Mouse (Mus musculus): ENCODE results near the gene Zfp518b. TPM values are rescaled to one million over a fixed set of nuclear protein-coding genes. Genes with fewer than 3 reads are reported as not detected.

Zfp518b gene
- polyA plus RNA-seq, 1 experiment from 2014 or later, result 18.1 TPM

DNA sequence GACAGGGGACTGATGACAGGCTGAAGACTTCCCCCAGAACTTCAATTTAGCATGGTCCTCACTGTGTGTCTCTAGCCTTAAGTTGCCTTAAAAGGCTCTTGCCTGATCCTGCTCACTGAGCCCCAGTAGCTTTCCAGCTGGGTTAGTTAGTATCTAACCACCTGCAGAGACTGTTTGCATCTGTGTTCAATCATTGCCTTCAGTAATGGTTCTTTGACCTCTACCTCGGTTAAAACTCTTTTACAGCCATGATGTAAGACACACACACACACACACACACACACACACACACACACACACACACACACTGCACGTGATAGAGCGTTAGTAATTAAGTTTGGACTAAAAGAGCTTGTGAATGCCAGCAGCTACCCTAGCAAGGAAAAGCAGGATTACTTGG lies 57.7 kb downstream of the Zfp518b start:
- Histone ChIP-seq H3K4me2 (no peak overlapping the region), H3K36me3 (no peaks in the 10 kb centered on the region), H3K27ac (no peak overlapping the region), H3K9ac (no peak overlapping the region), H3K4me3 (no peak overlapping the region), H3K27me3 (no peaks in the 10 kb centered on the region), H3K9me3 (no peaks in the 10 kb centered on the region), H3K4me1 (no peaks in the 10 kb centered on the region; the same call in 1 of the 2 replicates)
- 71% methylated on average over 3 of the region's 3 CpGs for WGBS
- ATAC-seq (ENCODE audit: borderline replicate concordance, extremely low read depth, low FRiP score, low TSS enrichment), result no peak

DNA sequence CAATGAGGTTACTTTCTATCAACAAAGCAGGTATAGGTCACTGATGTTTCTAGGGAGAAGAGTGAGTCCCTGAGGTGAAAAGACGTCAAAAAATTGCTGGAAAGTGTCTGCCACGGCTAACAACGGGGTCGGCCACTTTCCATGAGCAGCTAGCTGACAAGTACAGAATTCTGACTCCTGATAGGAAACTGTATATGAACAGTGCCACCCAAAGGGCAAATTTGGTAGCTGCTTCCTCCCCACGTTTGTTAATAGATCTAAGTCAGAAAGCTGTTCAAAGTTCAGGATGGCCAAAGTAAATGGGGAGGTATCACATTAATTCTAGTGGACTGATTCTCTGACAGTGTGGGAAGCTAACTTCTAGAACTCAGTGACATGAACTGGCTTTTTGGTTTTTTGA lies 63.8 kb downstream of the Zfp518b start:
- ATAC-seq (ENCODE audit: borderline replicate concordance, extremely low read depth, low FRiP score, low TSS enrichment), result no peak
- 18% methylated on average over 5 of the region's 5 CpGs for WGBS
- no peaks in the 10 kb centered on the region for H3K27me3 ChIP-seq
- H3K9ac ChIP-seq, result no peak overlapping the region
- H3K27ac ChIP-seq, result no peak overlapping the region
- H3K36me3 ChIP-seq, result no peaks in the 10 kb centered on the region
- no peak overlapping the region for H3K4me3 ChIP-seq
- no peak overlapping the region for H3K4me2 ChIP-seq
- no peaks in the 10 kb centered on the region for H3K9me3 ChIP-seq
- H3K4me1 ChIP-seq, result no peaks in the 10 kb centered on the region

DNA sequence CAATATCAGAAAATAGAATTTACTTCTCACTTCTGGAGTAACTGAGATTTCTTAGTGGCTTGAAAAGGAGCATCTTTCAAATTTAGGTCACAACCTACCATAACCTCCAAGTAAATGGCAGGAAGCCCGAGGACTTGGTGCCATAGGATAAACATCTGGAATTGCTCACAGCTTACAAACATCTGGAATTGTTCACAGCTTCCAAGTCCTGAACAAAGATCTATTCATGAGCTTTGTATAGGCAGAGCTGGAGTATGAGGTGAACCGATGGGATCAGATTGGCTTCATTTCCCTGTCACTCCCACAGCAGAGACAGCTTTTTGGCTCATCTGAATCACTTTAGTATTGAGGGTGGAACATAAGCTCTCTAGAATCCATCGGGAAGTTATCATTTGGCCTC lies 65.7 kb downstream of the Zfp518b start:
- Histone ChIP-seq H3K9ac (no peak overlapping the region), H3K4me2 (no peak overlapping the region), H3K4me3 (no peak overlapping the region), H3K9me3 (no peaks in the 10 kb centered on the region), H3K36me3 (no peaks in the 10 kb centered on the region), H3K27me3 (no peaks in the 10 kb centered on the region), H3K4me1 (no peaks in the 10 kb centered on the region), H3K27ac (no peak overlapping the region)
- 35% methylated on average over 3 of the region's 3 CpGs for WGBS
- no peak for ATAC-seq (ENCODE audit: borderline replicate concordance, extremely low read depth, low FRiP score, low TSS enrichment)

Other genes with a start within 250 kb of the Zfp518b start
- gene Slc2a9, start 181.7 kb downstream of the Zfp518b start, polyA plus RNA-seq (2015; fragmentation: Nextera tagmentation; extraction: Ambion mirVana), result 1.2 and 1.4 TPM in 2 replicates
- gene Wdr1, start 121.6 kb downstream of the Zfp518b start, polyA plus RNA-seq (2015; fragmentation: Nextera tagmentation; extraction: Ambion mirVana), result 210 and 213 TPM in 2 replicates
- gene Clnk, start 192.0 kb upstream of the Zfp518b start, polyA plus RNA-seq (2015; fragmentation: Nextera tagmentation; extraction: Ambion mirVana), result 0.25 TPM in 1 of 2 replicates, not detected in the other

Measured in lung, embryonic 15.5 days (tissue).